Mouse (Mus musculus): Measurements from ENCODE around the gene Ctf2. TPM values are rescaled to one million over a fixed set of nuclear protein-coding genes. Genes with fewer than 3 reads are reported as not detected.

The Ctf2 gene
- polyA plus RNA-seq, 1 experiment from 2014 or later: 0.32 TPM

GRCm38 (mm10) chr7:127766851-127767609 is 35.1 kb upstream of the Ctf2 start:
- WGBS: 84% methylated on average over 17 of the region's 17 CpGs
- Histone ChIP-seq H3K4me3 (ENCODE audit: low read depth, low read length) (no peak overlapping the region), H3K9ac (ENCODE audit: low read length) (no peak overlapping the region), H3K4me2 (ENCODE audit: low read depth, severe bottlenecking) (no peak overlapping the region), H3K36me3 (ENCODE audit: control insufficient read depth, insufficient read depth, low read length) (peaks cover 15% of the 10 kb centered on the region), H3K9me3 (ENCODE audit: control insufficient read depth, low read length) (no peaks in the 10 kb centered on the region), H3K27ac (replicated peaks; ENCODE audit: low read depth, low read length) (0 out of 2 replicates have a peak overlapping the region, but pooled peaks have one; percentile 14), H3K4me1 (ENCODE audit: control insufficient read depth, insufficient read depth, low read length) (peaks cover 12% of the 10 kb centered on the region), H3K27me3 (ENCODE audit: control insufficient read depth, insufficient read depth, low read length) (no peaks in the 10 kb centered on the region)
- DNase-seq (ENCODE audit: low spot score) (no peak), ATAC-seq (ENCODE audit: insufficient number of reproducible peaks, low FRiP score, low TSS enrichment, low read depth) (no peak)

GRCm38 (mm10) chr7:127765756-127766155 is 33.8 kb upstream of the Ctf2 start:
- Histone ChIP-seq H3K9ac (ENCODE audit: low read length) (no peak overlapping the region), H3K27me3 (ENCODE audit: control insufficient read depth, insufficient read depth, low read length) (no peaks in the 10 kb centered on the region), H3K4me2 (ENCODE audit: low read depth, severe bottlenecking) (no peak overlapping the region), H3K4me3 (ENCODE audit: low read depth, low read length) (no peak overlapping the region), H3K9me3 (ENCODE audit: control insufficient read depth, low read length) (no peaks in the 10 kb centered on the region), H3K4me1 (ENCODE audit: control insufficient read depth, insufficient read depth, low read length) (peaks cover 10% of the 10 kb centered on the region), H3K27ac (replicated peaks; ENCODE audit: low read depth, low read length) (no peak overlapping the region), H3K36me3 (ENCODE audit: control insufficient read depth, insufficient read depth, low read length) (peaks cover 17% of the 10 kb centered on the region)
- DNase-seq (ENCODE audit: low spot score): no peak
- ATAC-seq (ENCODE audit: insufficient number of reproducible peaks, low FRiP score, low TSS enrichment, low read depth): no peak
- WGBS: 91% methylated on average over 2 of the region's 2 CpGs

DNA sequence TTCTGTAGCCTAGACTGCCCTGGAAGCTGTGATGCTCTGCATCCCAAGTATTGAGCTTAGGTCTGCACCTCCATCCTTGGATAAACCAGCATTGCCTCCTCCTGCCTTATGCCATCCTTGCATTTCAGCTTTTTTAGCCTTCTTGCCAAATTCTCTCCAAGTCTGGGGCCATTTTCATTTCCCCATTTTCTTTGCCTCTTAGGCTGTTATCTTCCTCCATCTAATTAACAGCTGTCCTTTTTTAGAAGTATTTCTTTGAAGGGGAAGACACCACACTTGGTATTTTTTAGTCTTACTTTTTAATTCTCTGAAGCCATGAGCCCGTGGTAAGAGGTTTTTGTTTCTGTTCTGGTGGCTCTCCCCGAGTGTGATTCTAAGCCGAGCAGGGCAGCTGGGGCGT is 31.7 kb upstream of the Ctf2 start:
- 93% methylated on average over 4 of the region's 4 CpGs for WGBS
- Histone ChIP-seq H3K4me2 (ENCODE audit: low read depth, severe bottlenecking) (no peak overlapping the region), H3K9me3 (ENCODE audit: control insufficient read depth, low read length) (no peaks in the 10 kb centered on the region), H3K9ac (ENCODE audit: low read length) (no peak overlapping the region), H3K36me3 (ENCODE audit: control insufficient read depth, insufficient read depth, low read length) (peaks cover 17% of the 10 kb centered on the region), H3K4me3 (ENCODE audit: low read depth, low read length) (no peak overlapping the region), H3K27me3 (ENCODE audit: control insufficient read depth, insufficient read depth, low read length) (no peaks in the 10 kb centered on the region), H3K4me1 (ENCODE audit: control insufficient read depth, insufficient read depth, low read length) (peaks cover 3% of the 10 kb centered on the region; the same call in 1 of the 2 replicates), H3K27ac (replicated peaks; ENCODE audit: low read depth, low read length) (no peak overlapping the region)
- DNase-seq (ENCODE audit: low spot score): no peak
- ATAC-seq (ENCODE audit: insufficient number of reproducible peaks, low FRiP score, low TSS enrichment, low read depth): no peak

- peaks cover 19% of the 10 kb centered on the region for H3K36me3 ChIP-seq (ENCODE audit: control insufficient read depth, insufficient read depth, low read length)
- peak; percentile 78 for DNase-seq (ENCODE audit: low spot score)
- no peak overlapping the region for H3K27ac ChIP-seq (replicated peaks; ENCODE audit: low read depth, low read length)
- no peaks in the 10 kb centered on the region; the same call in 1 of the 2 replicates for H3K4me1 ChIP-seq (ENCODE audit: control insufficient read depth, insufficient read depth, low read length)
- no peak for ATAC-seq (ENCODE audit: insufficient number of reproducible peaks, low FRiP score, low TSS enrichment, low read depth)
- no peak overlapping the region for H3K9ac ChIP-seq (ENCODE audit: low read length)
- no peaks in the 10 kb centered on the region for H3K27me3 ChIP-seq (ENCODE audit: control insufficient read depth, insufficient read depth, low read length)
- no peaks in the 10 kb centered on the region for H3K9me3 ChIP-seq (ENCODE audit: control insufficient read depth, low read length)
- 52% methylated on average over 7 of the region's 7 CpGs for WGBS
- H3K4me3 ChIP-seq (ENCODE audit: low read depth, low read length): no peak overlapping the region
- no peak overlapping the region for H3K4me2 ChIP-seq (ENCODE audit: low read depth, severe bottlenecking)
These were observed 29.1 kb upstream of the Ctf2 start for GRCm38 (mm10) chr7:127761026-127761425.

DNA sequence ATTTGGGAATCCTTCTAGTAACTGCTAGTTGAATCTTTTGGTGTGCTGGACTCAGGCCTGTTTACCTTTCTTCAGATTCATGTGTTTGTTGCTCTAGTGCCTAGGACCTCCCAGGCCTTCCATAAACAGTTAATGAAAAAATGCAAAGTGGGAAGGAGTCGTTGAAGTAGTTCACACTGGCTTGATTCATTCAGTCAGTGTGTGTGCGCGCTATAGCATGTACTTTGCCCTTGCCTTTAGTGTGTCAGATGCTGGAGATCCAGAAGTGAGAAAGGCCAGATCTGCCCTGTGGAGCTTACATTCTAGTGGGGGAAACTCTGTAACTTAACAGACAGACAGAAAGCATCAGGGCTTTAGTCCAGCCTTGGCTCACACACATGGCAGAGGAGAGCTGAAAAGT is 28.5 kb upstream of the Ctf2 start:
- Histone ChIP-seq H3K27ac (replicated peaks; ENCODE audit: low read depth, low read length) (no peak overlapping the region), H3K27me3 (ENCODE audit: control insufficient read depth, insufficient read depth, low read length) (no peaks in the 10 kb centered on the region), H3K36me3 (ENCODE audit: control insufficient read depth, insufficient read depth, low read length) (peaks cover 19% of the 10 kb centered on the region), H3K4me3 (ENCODE audit: low read depth, low read length) (no peak overlapping the region), H3K9ac (ENCODE audit: low read length) (no peak overlapping the region), H3K4me2 (ENCODE audit: low read depth, severe bottlenecking) (no peak overlapping the region), H3K4me1 (ENCODE audit: control insufficient read depth, insufficient read depth, low read length) (no peaks in the 10 kb centered on the region; the same call in 1 of the 2 replicates), H3K9me3 (ENCODE audit: control insufficient read depth, low read length) (no peaks in the 10 kb centered on the region)
- ATAC-seq (ENCODE audit: insufficient number of reproducible peaks, low FRiP score, low TSS enrichment, low read depth): no peak
- DNase-seq (ENCODE audit: low spot score): no peak
- WGBS: 87% methylated on average over 3 of the region's 3 CpGs

GRCm38 (mm10) chr7:127759716-127760115 is 27.8 kb upstream of the Ctf2 start:
- Histone ChIP-seq H3K9ac (ENCODE audit: low read length) (no peak overlapping the region), H3K27me3 (ENCODE audit: control insufficient read depth, insufficient read depth, low read length) (no peaks in the 10 kb centered on the region)
- WGBS: 19% methylated on average over 6 of the region's 6 CpGs

DNA sequence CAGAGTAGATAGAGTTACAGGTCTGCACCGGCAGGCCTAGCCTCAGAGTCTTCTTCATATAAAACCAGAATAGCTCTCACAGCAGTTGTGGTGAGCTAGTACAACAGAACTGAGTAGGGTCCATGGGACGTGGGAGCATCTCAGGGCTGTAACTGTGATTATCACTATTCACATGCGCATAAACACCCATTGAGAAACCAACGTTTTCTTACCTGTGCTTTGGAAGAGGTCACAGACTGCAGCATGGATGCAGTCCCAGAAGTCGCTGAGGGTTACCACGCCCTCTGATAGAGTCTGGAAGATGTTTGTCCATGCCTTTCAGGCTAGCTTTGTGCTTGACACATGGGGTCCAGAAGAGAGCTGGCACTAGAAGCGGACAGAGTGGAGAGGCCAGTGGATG is 21.8 kb upstream of the Ctf2 start:
- WGBS: 92% methylated on average over 7 of the region's 7 CpGs
- ATAC-seq (ENCODE audit: insufficient number of reproducible peaks, low FRiP score, low TSS enrichment, low read depth) (no peak), DNase-seq (ENCODE audit: low spot score) (no peak)
- H3K9me3 ChIP-seq (ENCODE audit: control insufficient read depth, low read length): no peaks in the 10 kb centered on the region
- no peaks in the 10 kb centered on the region for H3K27me3 ChIP-seq (ENCODE audit: control insufficient read depth, insufficient read depth, low read length)
- H3K4me1 ChIP-seq (ENCODE audit: control insufficient read depth, insufficient read depth, low read length): no peaks in the 10 kb centered on the region
- no peak overlapping the region for H3K9ac ChIP-seq (ENCODE audit: low read length)
- H3K27ac ChIP-seq (replicated peaks; ENCODE audit: low read depth, low read length): no peak overlapping the region
- no peak overlapping the region for H3K4me3 ChIP-seq (ENCODE audit: low read depth, low read length)
- H3K4me2 ChIP-seq (ENCODE audit: low read depth, severe bottlenecking): no peak overlapping the region
- H3K36me3 ChIP-seq (ENCODE audit: control insufficient read depth, insufficient read depth, low read length): peaks cover 61% of the 10 kb centered on the region

More at GRCm38 (mm10) chr7:127759716-127760115, 27.8 kb upstream of the Ctf2 start:
- Histone ChIP-seq H3K9me3 (ENCODE audit: control insufficient read depth, low read length) (no peaks in the 10 kb centered on the region), H3K4me2 (ENCODE audit: low read depth, severe bottlenecking) (no peak overlapping the region), H3K36me3 (ENCODE audit: control insufficient read depth, insufficient read depth, low read length) (peaks cover 25% of the 10 kb centered on the region), H3K4me1 (ENCODE audit: control insufficient read depth, insufficient read depth, low read length) (no peaks in the 10 kb centered on the region; the same call in 1 of the 2 replicates), H3K27ac (replicated peaks; ENCODE audit: low read depth, low read length) (no peak overlapping the region), H3K4me3 (ENCODE audit: low read depth, low read length) (no peak overlapping the region)
- ATAC-seq (ENCODE audit: insufficient number of reproducible peaks, low FRiP score, low TSS enrichment, low read depth): no peak
- DNase-seq (ENCODE audit: low spot score): no peak

DNA sequence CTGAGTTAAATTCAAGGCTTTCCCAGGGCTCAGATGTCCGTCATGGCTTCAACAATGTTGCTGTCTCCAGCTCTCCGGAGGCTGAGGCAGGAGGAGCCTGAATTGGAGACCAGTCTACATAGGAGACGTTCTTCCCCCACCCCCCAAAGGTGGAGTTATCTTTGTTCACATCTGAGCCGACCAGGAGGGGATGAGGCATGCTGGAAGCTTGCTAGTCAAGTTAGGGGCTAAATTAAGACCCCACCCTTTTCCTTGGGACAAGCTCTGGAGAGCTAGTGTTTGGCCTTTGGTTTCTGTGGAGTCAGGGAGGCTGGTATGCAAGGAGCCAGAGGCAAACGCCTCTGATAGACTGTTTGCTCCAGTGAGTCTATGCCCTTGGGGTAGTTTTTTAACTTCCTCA is 21.2 kb upstream of the Ctf2 start:
- Histone ChIP-seq H3K9ac (ENCODE audit: low read length) (no peak overlapping the region), H3K27ac (replicated peaks; ENCODE audit: low read depth, low read length) (no peak overlapping the region), H3K9me3 (ENCODE audit: control insufficient read depth, low read length) (no peaks in the 10 kb centered on the region), H3K36me3 (ENCODE audit: control insufficient read depth, insufficient read depth, low read length) (peaks cover 62% of the 10 kb centered on the region), H3K27me3 (ENCODE audit: control insufficient read depth, insufficient read depth, low read length) (no peaks in the 10 kb centered on the region), H3K4me1 (ENCODE audit: control insufficient read depth, insufficient read depth, low read length) (no peaks in the 10 kb centered on the region), H3K4me2 (ENCODE audit: low read depth, severe bottlenecking) (no peak overlapping the region), H3K4me3 (ENCODE audit: low read depth, low read length) (no peak overlapping the region)
- DNase-seq (ENCODE audit: low spot score): no peak
- ATAC-seq (ENCODE audit: insufficient number of reproducible peaks, low FRiP score, low TSS enrichment, low read depth): no peak
- WGBS: 70% methylated on average over 5 of the region's 5 CpGs
